Mouse (Mus musculus): Measurements from ENCODE around the gene Upp2. TPM values are rescaled to one million over a fixed set of nuclear protein-coding genes. Genes with fewer than 3 reads are reported as not detected.

The Upp2 gene
- total and polyA plus RNA-seq, 2 experiments, result 105 to 1,754 TPM

- no peaks in the 10 kb centered on the region for H3K27me3 ChIP-seq (ENCODE audit: control insufficient read depth, insufficient read depth, low read length)
- no peak for TF ChIP-seq CTCF (IDR thresholded peaks at IDR 0.05; ENCODE audit: low read depth, low read length)
- no peak for TF ChIP-seq POLR2A (IDR thresholded peaks at IDR 0.05; ENCODE audit: extremely low read depth, insufficient read depth, low read length)
- peak overlapping the region; percentile 66 for H3K9ac ChIP-seq (ENCODE audit: low read depth, low read length)
- H3K4me1 ChIP-seq (ENCODE audit: control insufficient read depth, insufficient read depth, low read length), result peaks cover 23% of the 10 kb centered on the region
- peak overlapping the region; percentile 92 for H3K27ac ChIP-seq (replicated peaks; ENCODE audit: insufficient read depth, low read depth, low read length)
- no peak overlapping the region for H3K4me3 ChIP-seq (ENCODE audit: insufficient read depth, low read depth, low read length)
- WGBS, result 22% methylated on average over 11 of the region's 11 CpGs
- no peaks in the 10 kb centered on the region for H3K36me3 ChIP-seq (ENCODE audit: control insufficient read depth, insufficient read depth, low read length)
- DNase-seq (ENCODE audit: extremely low read depth, low read depth, low spot score), result peak; percentile 98
- H3K79me2 ChIP-seq (ENCODE audit: control insufficient read depth, insufficient read depth, low read length), result no peaks in the 10 kb centered on the region
Measured at GRCm38 (mm10) chr2:58747483-58748229, 180.6 kb downstream of the Upp2 start.

GRCm38 (mm10) chr2:58748296-58748695 lies 181.2 kb downstream of the Upp2 start:
- no peaks in the 10 kb centered on the region for H3K27me3 ChIP-seq (ENCODE audit: control insufficient read depth, insufficient read depth, low read length)
- peaks cover 17% of the 10 kb centered on the region for H3K4me1 ChIP-seq (ENCODE audit: control insufficient read depth, insufficient read depth, low read length)
- peak overlapping the region; percentile 92 for H3K27ac ChIP-seq (replicated peaks; ENCODE audit: insufficient read depth, low read depth, low read length)
- no peak overlapping the region for H3K4me3 ChIP-seq (ENCODE audit: insufficient read depth, low read depth, low read length)
- peak overlapping the region; percentile 66 for H3K9ac ChIP-seq (ENCODE audit: low read depth, low read length)
- peak; percentile 53 for DNase-seq (ENCODE audit: extremely low read depth, low read depth, low spot score)
- WGBS, result 39% methylated on average over 5 of the region's 5 CpGs
- no peaks in the 10 kb centered on the region for H3K79me2 ChIP-seq (ENCODE audit: control insufficient read depth, insufficient read depth, low read length)
- H3K36me3 ChIP-seq (ENCODE audit: control insufficient read depth, insufficient read depth, low read length), result no peaks in the 10 kb centered on the region
- no peak for TF ChIP-seq CTCF (IDR thresholded peaks at IDR 0.05; ENCODE audit: low read depth, low read length)
- no peak for TF ChIP-seq POLR2A (IDR thresholded peaks at IDR 0.05; ENCODE audit: extremely low read depth, insufficient read depth, low read length)

GRCm38 (mm10) chr2:58752891-58753290 lies 185.8 kb downstream of the Upp2 start:
- Histone ChIP-seq H3K27ac (replicated peaks; ENCODE audit: insufficient read depth, low read depth, low read length) (peak overlapping the region; percentile 68), H3K36me3 (ENCODE audit: control insufficient read depth, insufficient read depth, low read length) (peaks cover 4% of the 10 kb centered on the region; the same call in 1 of the 2 replicates), H3K9ac (ENCODE audit: low read depth, low read length) (peak overlapping the region; percentile 13), H3K4me1 (ENCODE audit: control insufficient read depth, insufficient read depth, low read length) (peaks cover 5% of the 10 kb centered on the region; the same call in 1 of the 2 replicates), H3K27me3 (ENCODE audit: control insufficient read depth, insufficient read depth, low read length) (no peaks in the 10 kb centered on the region), H3K79me2 (ENCODE audit: control insufficient read depth, insufficient read depth, low read length) (peaks cover 5% of the 10 kb centered on the region; the same call in 1 of the 2 replicates), H3K4me3 (ENCODE audit: insufficient read depth, low read depth, low read length) (no peak overlapping the region)
- WGBS, result 14% methylated on average over 2 of the region's 2 CpGs
- TF ChIP-seq POLR2A (IDR thresholded peaks at IDR 0.05; ENCODE audit: extremely low read depth, insufficient read depth, low read length) (peak; percentile 29; the same call in 1 of the 2 replicates), CTCF (IDR thresholded peaks at IDR 0.05; ENCODE audit: low read depth, low read length) (no peak)
- DNase-seq (ENCODE audit: extremely low read depth, low read depth, low spot score), result peak; percentile 84

GRCm38 (mm10) chr2:58754736-58755135 lies 187.6 kb downstream of the Upp2 start:
- H3K27me3 ChIP-seq (ENCODE audit: control insufficient read depth, insufficient read depth, low read length), result no peaks in the 10 kb centered on the region
- peaks cover 4% of the 10 kb centered on the region; the same call in 1 of the 2 replicates for H3K4me1 ChIP-seq (ENCODE audit: control insufficient read depth, insufficient read depth, low read length)
- H3K79me2 ChIP-seq (ENCODE audit: control insufficient read depth, insufficient read depth, low read length), result peaks cover 5% of the 10 kb centered on the region; the same call in 1 of the 2 replicates
- no peak overlapping the region for H3K4me3 ChIP-seq (ENCODE audit: insufficient read depth, low read depth, low read length)
- peaks cover 17% of the 10 kb centered on the region for H3K36me3 ChIP-seq (ENCODE audit: control insufficient read depth, insufficient read depth, low read length)
- no peak overlapping the region for H3K9ac ChIP-seq (ENCODE audit: low read depth, low read length)
- 9% methylated on average over 3 of the region's 3 CpGs for WGBS
- DNase-seq (ENCODE audit: extremely low read depth, low read depth, low spot score), result peak; percentile 100
- peak overlapping the region; percentile 84 for H3K27ac ChIP-seq (replicated peaks; ENCODE audit: insufficient read depth, low read depth, low read length)
- TF ChIP-seq POLR2A (IDR thresholded peaks at IDR 0.05; ENCODE audit: extremely low read depth, insufficient read depth, low read length), result no peak
- TF ChIP-seq CTCF (IDR thresholded peaks at IDR 0.05; ENCODE audit: low read depth, low read length), result no peak

- no peak for TF ChIP-seq CTCF (IDR thresholded peaks at IDR 0.05; ENCODE audit: low read depth, low read length)
- TF ChIP-seq POLR2A (IDR thresholded peaks at IDR 0.05; ENCODE audit: extremely low read depth, insufficient read depth, low read length), result no peak
- peak; percentile 75 for DNase-seq (ENCODE audit: extremely low read depth, low read depth, low spot score)
Measured at GRCm38 (mm10) chr2:58758081-58758480, 191.0 kb downstream of the Upp2 start.

More at GRCm38 (mm10) chr2:58758081-58758480, 191.0 kb downstream of the Upp2 start:
- Histone ChIP-seq H3K36me3 (ENCODE audit: control insufficient read depth, insufficient read depth, low read length) (peaks cover 36% of the 10 kb centered on the region), H3K27ac (replicated peaks; ENCODE audit: insufficient read depth, low read depth, low read length) (no peak overlapping the region), H3K4me3 (ENCODE audit: insufficient read depth, low read depth, low read length) (peak overlapping the region; percentile 59; the same call in 1 of the 2 replicates), H3K79me2 (ENCODE audit: control insufficient read depth, insufficient read depth, low read length) (peaks cover 7% of the 10 kb centered on the region; the same call in 1 of the 2 replicates), H3K4me1 (ENCODE audit: control insufficient read depth, insufficient read depth, low read length) (peaks cover 5% of the 10 kb centered on the region), H3K9ac (ENCODE audit: low read depth, low read length) (peak overlapping the region; percentile 42), H3K27me3 (ENCODE audit: control insufficient read depth, insufficient read depth, low read length) (no peaks in the 10 kb centered on the region)
- WGBS, result 29% methylated on average over 2 of the region's 2 CpGs
